Mouse (Mus musculus): ENCODE results near the gene Smpdl3b. TPM values are rescaled to one million over a fixed set of nuclear protein-coding genes. Genes with fewer than 3 reads are reported as not detected.
A peak's percentile ranks its signal among the peaks of the same experiment; 100 is the strongest.

Gene Smpdl3b
- total RNA-seq, 1 experiment: 28.9 TPM

DNA sequence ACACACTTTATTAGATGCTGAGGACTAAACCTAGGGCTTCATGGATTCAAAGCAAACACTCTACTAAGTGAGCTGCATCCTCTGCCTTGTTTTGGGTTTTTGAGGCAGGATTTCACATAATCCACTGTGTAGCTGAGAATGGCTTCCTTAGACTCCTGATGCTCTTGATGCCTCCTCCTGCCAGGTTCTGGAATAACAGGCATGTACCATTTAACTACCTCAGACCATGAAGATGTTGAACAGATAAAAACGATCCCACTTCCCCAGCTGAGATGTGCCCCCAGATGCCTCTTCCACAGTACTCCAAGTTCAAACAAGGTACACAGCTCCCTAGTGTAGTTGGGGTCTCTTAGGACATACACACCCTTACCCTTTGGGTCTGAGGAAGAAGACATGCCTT is 40.4 kb upstream of the Smpdl3b start:
- H3K9ac ChIP-seq (ENCODE audit: insufficient read depth, low read depth, low read length, poor library complexity, severe bottlenecking): no peak overlapping the region
- DNase-seq (ENCODE audit: low read depth, low spot score): no peak
- TF ChIP-seq MAFK (IDR thresholded peaks at IDR 0.05; ENCODE audit: insufficient read depth, low read depth, low read length): no peak
- no peak for TF ChIP-seq ZC3H11A (IDR thresholded peaks at IDR 0.05; ENCODE audit: borderline replicate concordance, low read depth, low read length)
- no peak for TF ChIP-seq ZNF384 (IDR thresholded peaks at IDR 0.05; ENCODE audit: low read depth, low read length)
- no peak for TF ChIP-seq HCFC1 (IDR thresholded peaks at IDR 0.05; ENCODE audit: borderline replicate concordance, insufficient read depth, low read length)
- no peak for TF ChIP-seq CHD2 (IDR thresholded peaks at IDR 0.05; ENCODE audit: low read depth, low read length)
- no peak overlapping the region for H3K4me3 ChIP-seq (ENCODE audit: insufficient read depth in 1 of 2, low read depth in 1 of 2, low read length in 2 of 2, poor library complexity in 1 of 2, severe bottlenecking in 1 of 2)
- no peak overlapping the region for H3K27ac ChIP-seq (ENCODE audit: insufficient read depth, low read depth, low read length, poor library complexity, severe bottlenecking)
- peaks cover 1 to 2% of the 10 kb centered on the region in 2 experiments; a peak in 2 of 4 replicates for H3K4me1 ChIP-seq (ENCODE audit: control insufficient read depth in 2 of 2, insufficient read depth in 2 of 2, low read length in 2 of 2, poor library complexity in 1 of 2)
- no peaks in the 10 kb centered on the region for H3K9me3 ChIP-seq (ENCODE audit: control insufficient read depth, insufficient read depth, low read depth, low read length)
- H3K36me3 ChIP-seq (ENCODE audit: control insufficient read depth, insufficient read depth, low read length, poor library complexity, severe bottlenecking): no peaks in the 10 kb centered on the region
- in situ Hi-C loops (cut with MboI; ENCODE audit: low sequenced_read_pairs in 2 of 2, unreplicated experiment in 2 of 2): no loop called here

- peak; percentile 77 for DNase-seq (ENCODE audit: low read depth, low spot score)
- Histone ChIP-seq H3K9me3 (ENCODE audit: control insufficient read depth, insufficient read depth, low read depth, low read length) (no peaks in the 10 kb centered on the region), H3K4me1 (ENCODE audit: control insufficient read depth in 2 of 2, insufficient read depth in 2 of 2, low read length in 2 of 2, poor library complexity in 1 of 2) (no peaks in the 10 kb centered on the region), H3K9ac (ENCODE audit: insufficient read depth, low read depth, low read length, poor library complexity, severe bottlenecking) (peak within 1 kb of the TSS; percentile 66), H3K27ac (ENCODE audit: insufficient read depth, low read depth, low read length, poor library complexity, severe bottlenecking) (no peak within 1 kb of the TSS), H3K36me3 (ENCODE audit: control insufficient read depth, insufficient read depth, low read length, poor library complexity, severe bottlenecking) (no peaks in the 10 kb centered on the region), H3K4me3 (ENCODE audit: insufficient read depth in 1 of 2, low read depth in 1 of 2, low read length in 2 of 2, poor library complexity in 1 of 2, severe bottlenecking in 1 of 2) (peak within 1 kb of the TSS; percentile 74 to 77)
- in situ Hi-C loops (cut with MboI; ENCODE audit: low sequenced_read_pairs in 2 of 2, unreplicated experiment in 2 of 2): no loop called here
- TF ChIP-seq HCFC1 (IDR thresholded peaks at IDR 0.05; ENCODE audit: borderline replicate concordance, insufficient read depth, low read length): no peak
- TF ChIP-seq ZC3H11A (IDR thresholded peaks at IDR 0.05; ENCODE audit: borderline replicate concordance, low read depth, low read length): no peak
- TF ChIP-seq ZNF384 (IDR thresholded peaks at IDR 0.05; ENCODE audit: low read depth, low read length): no peak
- TF ChIP-seq MAFK (IDR thresholded peaks at IDR 0.05; ENCODE audit: insufficient read depth, low read depth, low read length): no peak
- TF ChIP-seq CHD2 (IDR thresholded peaks at IDR 0.05; ENCODE audit: low read depth, low read length): no peak
Measured at GRCm38 (mm10) chr4:132796196-132796886, 39.3 kb upstream of the Smpdl3b start, which contains the start of gene Themis2. Gene Themis2 (minus strand): TSS chr4:132796387.

DNA sequence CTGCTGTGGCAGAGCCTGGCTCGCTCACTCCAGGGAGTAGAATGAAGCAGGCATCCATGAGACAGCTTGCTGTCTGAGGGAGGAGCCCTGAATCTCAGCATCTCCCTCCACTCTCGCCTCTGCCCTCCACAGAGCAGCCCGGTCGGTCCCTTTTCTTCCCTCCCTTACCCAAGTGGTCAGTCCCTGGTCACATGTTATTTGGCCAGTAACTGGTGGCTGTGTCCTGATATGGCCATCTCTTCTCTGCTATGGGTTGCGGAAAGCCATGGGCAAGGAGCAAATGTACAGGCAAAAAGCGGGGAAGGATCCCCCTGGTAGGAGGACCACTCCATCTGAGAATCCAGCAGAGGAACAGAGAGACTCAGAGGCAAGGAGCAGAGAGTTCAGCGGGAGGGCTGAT is 38.1 kb upstream of the Smpdl3b start:
- in situ Hi-C loops (cut with MboI; ENCODE audit: low sequenced_read_pairs in 2 of 2, unreplicated experiment in 2 of 2): no loop called here
- H3K4me3 ChIP-seq (ENCODE audit: insufficient read depth in 1 of 2, low read depth in 1 of 2, low read length in 2 of 2, poor library complexity in 1 of 2, severe bottlenecking in 1 of 2): no peak overlapping the region
- H3K27ac ChIP-seq (ENCODE audit: insufficient read depth, low read depth, low read length, poor library complexity, severe bottlenecking): no peak overlapping the region
- DNase-seq (ENCODE audit: low read depth, low spot score): no peak
- no peaks in the 10 kb centered on the region for H3K4me1 ChIP-seq (ENCODE audit: control insufficient read depth in 2 of 2, insufficient read depth in 2 of 2, low read length in 2 of 2, poor library complexity in 1 of 2)
- H3K9me3 ChIP-seq (ENCODE audit: control insufficient read depth, insufficient read depth, low read depth, low read length): no peaks in the 10 kb centered on the region
- H3K9ac ChIP-seq (ENCODE audit: insufficient read depth, low read depth, low read length, poor library complexity, severe bottlenecking): no peak overlapping the region
- H3K36me3 ChIP-seq (ENCODE audit: control insufficient read depth, insufficient read depth, low read length, poor library complexity, severe bottlenecking): no peaks in the 10 kb centered on the region
- no peak for TF ChIP-seq ZNF384 (IDR thresholded peaks at IDR 0.05; ENCODE audit: low read depth, low read length)
- TF ChIP-seq ZC3H11A (IDR thresholded peaks at IDR 0.05; ENCODE audit: borderline replicate concordance, low read depth, low read length): no peak
- no peak for TF ChIP-seq CHD2 (IDR thresholded peaks at IDR 0.05; ENCODE audit: low read depth, low read length)
- no peak for TF ChIP-seq HCFC1 (IDR thresholded peaks at IDR 0.05; ENCODE audit: borderline replicate concordance, insufficient read depth, low read length)
- TF ChIP-seq MAFK (IDR thresholded peaks at IDR 0.05; ENCODE audit: insufficient read depth, low read depth, low read length): no peak

DNA sequence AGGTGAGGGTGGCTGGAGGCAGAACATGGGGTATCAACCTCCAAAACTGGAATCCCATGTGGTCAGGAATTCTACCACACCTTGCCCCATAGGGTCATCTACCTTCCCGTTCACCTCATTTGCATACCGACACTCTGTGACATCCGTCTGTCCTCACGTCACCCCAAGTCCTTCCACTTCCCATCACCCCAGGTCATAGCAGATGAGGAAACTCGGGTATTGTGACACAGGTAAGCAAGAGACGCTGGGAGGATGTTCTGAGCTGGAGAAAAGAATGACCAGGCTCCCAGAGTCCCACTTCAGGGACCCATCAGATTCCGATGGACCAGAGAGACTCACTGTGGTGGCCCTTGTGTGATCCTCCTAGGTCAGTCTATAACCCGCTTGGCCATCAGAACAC is 37.7 kb upstream of the Smpdl3b start:
- no peak overlapping the region for H3K27ac ChIP-seq (ENCODE audit: insufficient read depth, low read depth, low read length, poor library complexity, severe bottlenecking)
- no peaks in the 10 kb centered on the region for H3K4me1 ChIP-seq (ENCODE audit: control insufficient read depth in 2 of 2, insufficient read depth in 2 of 2, low read length in 2 of 2, poor library complexity in 1 of 2)
- no peak overlapping the region for H3K4me3 ChIP-seq (ENCODE audit: insufficient read depth in 1 of 2, low read depth in 1 of 2, low read length in 2 of 2, poor library complexity in 1 of 2, severe bottlenecking in 1 of 2)
- H3K36me3 ChIP-seq (ENCODE audit: control insufficient read depth, insufficient read depth, low read length, poor library complexity, severe bottlenecking): no peaks in the 10 kb centered on the region
- TF ChIP-seq ZNF384 (IDR thresholded peaks at IDR 0.05; ENCODE audit: low read depth, low read length): no peak
- TF ChIP-seq CHD2 (IDR thresholded peaks at IDR 0.05; ENCODE audit: low read depth, low read length): no peak
- no peak for TF ChIP-seq ZC3H11A (IDR thresholded peaks at IDR 0.05; ENCODE audit: borderline replicate concordance, low read depth, low read length)
- no peak for TF ChIP-seq HCFC1 (IDR thresholded peaks at IDR 0.05; ENCODE audit: borderline replicate concordance, insufficient read depth, low read length)
- TF ChIP-seq MAFK (IDR thresholded peaks at IDR 0.05; ENCODE audit: insufficient read depth, low read depth, low read length): no peak
- H3K9ac ChIP-seq (ENCODE audit: insufficient read depth, low read depth, low read length, poor library complexity, severe bottlenecking): no peak overlapping the region
- H3K9me3 ChIP-seq (ENCODE audit: control insufficient read depth, insufficient read depth, low read depth, low read length): no peaks in the 10 kb centered on the region
- in situ Hi-C loops (cut with MboI; ENCODE audit: low sequenced_read_pairs in 2 of 2, unreplicated experiment in 2 of 2): no loop called here
- no peak for DNase-seq (ENCODE audit: low read depth, low spot score)
